Mouse (Mus musculus) heart, embryonic 14.5 days (tissue): ENCODE results near the gene Arvcf. TPM values are rescaled to one million over a fixed set of nuclear protein-coding genes. Genes with fewer than 3 reads are reported as not detected.
A peak's percentile ranks its signal among the peaks of the same experiment; 100 is the strongest.

Source experiments
- microRNA counts: library from miRNA; unstranded; fragments of <30 nt; microRNA quantifications from one replicate; lab custom pipeline; 2016
- microRNA-seq: library from miRNA; unstranded; fragments of <30 nt; microRNA quantifications from one replicate; pipeline ENCODE4, GENCODE M21; 2016
- polyA plus RNA-seq: library from polyadenylated mRNA; unstranded; fragments of >200 nt; fragmentation: Nextera tagmentation; extraction: Ambion mirVana; gene quantifications from 2 replicates; pipeline ENCODE4 v1.2.1, GENCODE M21; 2014

Arvcf gene
- polyA plus RNA-seq, 1 experiment from 2014 or later = 32.3 TPM

MicroRNAs encoded within 50 kb of the gene (microRNA counts, 519-probe panel; counts per million panel counts)
- 3,631 counts per million, percentile 73 among the panel's probes with 10 or more counts for microRNA mmu-miR-185 (lab: Ali Mortazavi, UCI)

Small RNA genes within 50 kb of the gene (microRNA-seq; reads per million reads assigned to microRNA genes)
- gene Gm26219 (not detected), gene Mir185 (447 reads per million, percentile 71 among the genes with 10 or more reads in this experiment)

Other genes with a start within 250 kb of the Arvcf start
- gene Rtn4r, start 220.5 kb upstream of the Arvcf start, polyA plus RNA-seq = 0.43 and 1.00 TPM in 2 replicates
- 0.30 TPM in 1 of 2 replicates, not detected in the other for gene Ccdc188, start 130.3 kb upstream of the Arvcf start, polyA plus RNA-seq
- 16.4 and 22.5 TPM in 2 replicates for gene Zdhhc8, start 113.0 kb upstream of the Arvcf start, polyA plus RNA-seq
- gene Trmt2a, start 99.5 kb upstream of the Arvcf start, polyA plus RNA-seq = 39.8 and 48.4 TPM in 2 replicates
- gene Ranbp1, start 99.5 kb upstream of the Arvcf start, polyA plus RNA-seq = 354 and 357 TPM in 2 replicates
- 0.88 and 3.6 TPM in 2 replicates for gene Gm49776, start 89.9 kb upstream of the Arvcf start, polyA plus RNA-seq
- 20.9 and 22.0 TPM in 2 replicates for gene Dgcr8, start 58.9 kb upstream of the Arvcf start, polyA plus RNA-seq
- gene Tango2, start 79 bp upstream of the Arvcf start, polyA plus RNA-seq = 65.0 and 67.9 TPM in 2 replicates
- gene Txnrd2, start 78.2 kb downstream of the Arvcf start, polyA plus RNA-seq = 34.0 and 34.7 TPM in 2 replicates
- gene Comt, start 78.7 kb downstream of the Arvcf start, polyA plus RNA-seq = 110 and 112 TPM in 2 replicates
- 9.3 and 9.7 TPM in 2 replicates for gene Gnb1l, start 150.5 kb downstream of the Arvcf start, polyA plus RNA-seq
- 1.3 and 1.5 TPM in 2 replicates for gene Rtl10, start 150.7 kb downstream of the Arvcf start, polyA plus RNA-seq
- 0.20 and 0.80 TPM in 2 replicates for gene Tbx1, start 242.5 kb downstream of the Arvcf start, polyA plus RNA-seq